Mouse (Mus musculus) heart, embryonic 13.5 days (tissue): ENCODE results near the gene Emc1. TPM values are rescaled to one million over a fixed set of nuclear protein-coding genes. Genes with fewer than 3 reads are reported as not detected.

Experiments
- ATAC-seq: fragments of 200-750 bp; cut with Nextera tagmentation; 2 replicates; pipeline ENCODE4 v1.8.0; 2017; ENCODE audit warnings: moderate TSS enrichment; ENCODE audit not compliant: insufficient number of reproducible peaks, low FRiP score, low TSS enrichment; ENCODE audit errors: extremely low read depth
- H3K27ac ChIP-seq: fragments of 300-500 bp; sonication (generic); replicated peaks from 2 replicates; pipeline ENCODE4 v1.5.1; 2015; ENCODE audit warnings: moderate library complexity, mild to moderate bottlenecking, inconsistent platforms
- H3K27me3 ChIP-seq: fragments of 300-500 bp; sonication (generic); replicated peaks from 2 replicates; pipeline ENCODE4 v1.6.1; 2015; ENCODE audit warnings: mild to moderate bottlenecking, inconsistent platforms
- H3K36me3 ChIP-seq: fragments of 300-500 bp; sonication (generic); 2 replicates; pipeline ENCODE4 v1.6.1; 2015; ENCODE audit warnings: mild to moderate bottlenecking, inconsistent platforms
- H3K4me1 ChIP-seq: fragments of 300-500 bp; sonication (generic); 2 replicates; pipeline ENCODE4 v1.6.1; 2015; ENCODE audit warnings: inconsistent platforms
- H3K4me2 ChIP-seq: fragments of 300-500 bp; sonication (generic); 2 replicates; pipeline ENCODE4 v1.6.1; 2015; ENCODE audit warnings: inconsistent platforms, mild to moderate bottlenecking, moderate library complexity
- H3K4me3 ChIP-seq: fragments of 300-500 bp; sonication (generic); 2 replicates; pipeline ENCODE4 v1.5.1; 2015; ENCODE audit warnings: moderate library complexity, mild to moderate bottlenecking, inconsistent platforms
- H3K9ac ChIP-seq: fragments of 300-500 bp; sonication (generic); 2 replicates; pipeline ENCODE4 v1.6.1; 2015; ENCODE audit warnings: inconsistent platforms, mild to moderate bottlenecking, moderate library complexity
- H3K9me3 ChIP-seq: fragments of 300-500 bp; sonication (generic); 2 replicates; pipeline ENCODE4 v1.6.1; 2016; ENCODE audit warnings: inconsistent platforms
- WGBS: fragments of 180-500 bp; shearing (Covaris S2); methylation state at CpG from one replicate; pipeline ENCODE4 v1.1.7; 2015; ENCODE audit warnings: mixed read lengths; 5-methylcytosine and 5-hydroxymethylcytosine counted together
- polyA plus RNA-seq: library from polyadenylated mRNA; unstranded; fragments of >200 nt; fragmentation: Nextera tagmentation; extraction: Ambion mirVana; gene quantifications from 2 replicates; pipeline ENCODE4 v1.2.1, GENCODE M21; 2015

The Emc1 gene
- polyA plus RNA-seq, 1 experiment from 2014 or later = 41.0 TPM

DNA sequence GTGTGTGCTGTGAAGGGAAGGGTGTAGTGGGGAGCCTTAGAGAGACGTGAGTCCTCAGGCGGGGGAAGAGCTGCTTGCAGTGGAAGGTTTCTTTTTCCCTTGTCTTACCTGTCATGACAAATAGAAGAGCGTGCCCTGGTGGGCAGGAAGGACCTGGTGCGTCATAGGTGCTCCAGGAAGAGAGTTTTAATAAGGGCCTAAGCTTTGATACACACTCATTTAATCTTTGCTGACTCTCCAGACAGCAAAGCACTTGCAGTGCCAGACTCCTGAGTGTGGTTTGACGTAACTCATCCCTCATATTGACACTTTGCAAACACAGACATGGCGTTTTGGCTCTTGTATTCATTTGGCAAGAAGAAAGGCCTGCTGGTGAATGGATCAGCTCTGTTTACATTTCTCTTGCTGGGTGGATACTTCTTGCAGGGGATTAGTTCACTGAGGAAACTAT is 34.5 kb downstream of the Emc1 start:
- ATAC-seq = no peak
- Histone ChIP-seq H3K4me2 (0 out of 2 replicates have a peak overlapping the region, but pooled peaks have one; percentile 6), H3K27ac (peak overlapping the region; percentile 24)

DNA sequence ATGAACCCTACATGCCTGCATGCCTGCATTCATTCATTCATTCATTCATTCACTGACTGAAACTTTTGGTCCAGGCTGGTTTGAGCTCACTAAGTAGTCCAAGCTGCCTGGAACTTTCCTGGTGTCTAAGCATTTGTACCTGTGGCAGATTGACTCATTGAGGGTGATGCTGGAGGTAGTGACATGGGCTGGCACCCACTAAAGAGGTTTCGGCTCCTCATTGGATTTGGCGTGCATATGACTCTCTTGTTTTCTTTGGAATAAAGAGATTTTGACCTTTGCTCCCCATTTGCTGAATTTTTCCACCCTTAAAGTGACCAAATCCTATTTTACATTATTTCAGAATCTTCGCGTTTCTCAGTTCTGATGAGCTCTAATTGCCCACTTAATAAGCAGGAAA is 37.2 kb downstream of the Emc1 start:
- H3K27ac ChIP-seq = no peak overlapping the region
- H3K4me2 ChIP-seq = no peak overlapping the region
- H3K4me3 ChIP-seq = no peak overlapping the region
- ATAC-seq = no peak
- no peaks in the 10 kb centered on the region for H3K27me3 ChIP-seq
- H3K36me3 ChIP-seq = peaks cover 49% of the 10 kb centered on the region
- H3K9me3 ChIP-seq = no peaks in the 10 kb centered on the region
- no peak overlapping the region for H3K9ac ChIP-seq
- 81% methylated on average over 4 of the region's 4 CpGs for WGBS
- peaks cover 59% of the 10 kb centered on the region for H3K4me1 ChIP-seq

More for the DNA sequence above, 34.5 kb downstream of the Emc1 start:
- H3K36me3 ChIP-seq = peaks cover 25% of the 10 kb centered on the region
- H3K27me3 ChIP-seq = no peaks in the 10 kb centered on the region
- no peak overlapping the region for H3K4me3 ChIP-seq
- peaks cover 80% of the 10 kb centered on the region for H3K4me1 ChIP-seq
- no peaks in the 10 kb centered on the region for H3K9me3 ChIP-seq
- WGBS = 45% methylated on average over 6 of the region's 6 CpGs
- H3K9ac ChIP-seq = peak overlapping the region; percentile 3

GRCm38 (mm10) chr4:139395431-139395830 is 43.0 kb downstream of the Emc1 start:
- Histone ChIP-seq H3K4me3 (no peak overlapping the region), H3K4me2 (no peak overlapping the region), H3K27ac (no peak overlapping the region), H3K4me1 (peaks cover 15% of the 10 kb centered on the region), H3K9ac (0 out of 2 replicates have a peak overlapping the region, but pooled peaks have one; percentile 24), H3K9me3 (no peaks in the 10 kb centered on the region), H3K36me3 (peaks cover 94% of the 10 kb centered on the region), H3K27me3 (no peaks in the 10 kb centered on the region)
- 22% methylated on average over 2 of the region's 2 CpGs for WGBS
- 0 out of 2 replicates have a peak, but pooled peaks have one; percentile 42 for ATAC-seq

DNA sequence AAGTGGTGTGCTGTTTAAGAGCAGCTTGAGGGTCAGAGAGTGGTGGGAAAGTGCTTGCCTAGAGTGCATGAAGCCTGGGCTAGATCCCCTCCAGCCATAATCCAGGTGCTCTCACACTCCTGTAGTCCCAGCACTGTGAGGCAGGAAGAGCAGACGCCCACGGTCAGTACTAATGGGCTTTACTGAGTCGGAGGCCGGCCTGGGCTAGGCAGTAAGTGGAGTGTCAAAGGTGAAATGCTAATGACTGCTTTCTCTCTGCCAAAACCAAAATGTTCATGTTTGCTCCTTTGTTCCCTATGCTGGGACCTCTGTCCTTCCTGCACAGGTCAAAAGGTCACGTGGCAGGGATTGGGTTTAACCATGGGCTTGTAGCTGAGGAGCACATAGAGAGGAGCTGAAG is 48.1 kb downstream of the Emc1 start:
- ATAC-seq = no peak
- WGBS = 89% methylated on average over 5 of the region's 5 CpGs
- peaks cover 97% of the 10 kb centered on the region for H3K36me3 ChIP-seq

GRCm38 (mm10) chr4:139403214-139403613 is 50.8 kb downstream of the Emc1 start:
- ATAC-seq = no peak
- no peak overlapping the region for H3K4me3 ChIP-seq
- no peak overlapping the region for H3K9ac ChIP-seq
- peaks cover 100% of the 10 kb centered on the region for H3K36me3 ChIP-seq
- no peak overlapping the region for H3K27ac ChIP-seq
- H3K27me3 ChIP-seq = no peaks in the 10 kb centered on the region
- H3K4me2 ChIP-seq = no peak overlapping the region
- 78% methylated on average over 14 of the region's 14 CpGs for WGBS
- H3K4me1 ChIP-seq = no peaks in the 10 kb centered on the region
- H3K9me3 ChIP-seq = no peaks in the 10 kb centered on the region

More for the DNA sequence above, 48.1 kb downstream of the Emc1 start:
- H3K9me3 ChIP-seq = no peaks in the 10 kb centered on the region
- H3K27me3 ChIP-seq = no peaks in the 10 kb centered on the region
- no peak overlapping the region for H3K4me2 ChIP-seq
- no peak overlapping the region for H3K27ac ChIP-seq
- peaks cover 1% of the 10 kb centered on the region for H3K4me1 ChIP-seq
- H3K9ac ChIP-seq = no peak overlapping the region
- H3K4me3 ChIP-seq = no peak overlapping the region

GRCm38 (mm10) chr4:139411351-139411750 is 59.0 kb downstream of the Emc1 start:
- WGBS = 77% methylated on average over 3 of the region's 3 CpGs
- Histone ChIP-seq H3K4me1 (no peaks in the 10 kb centered on the region), H3K9me3 (no peaks in the 10 kb centered on the region), H3K27me3 (no peaks in the 10 kb centered on the region), H3K36me3 (peaks cover 100% of the 10 kb centered on the region), H3K27ac (no peak overlapping the region), H3K9ac (no peak overlapping the region), H3K4me2 (no peak overlapping the region), H3K4me3 (no peak overlapping the region)
- ATAC-seq = no peak

GRCm38 (mm10) chr4:139417868-139418267 is 65.5 kb downstream of the Emc1 start:
- H3K27me3 ChIP-seq = no peaks in the 10 kb centered on the region
- ATAC-seq = no peak
- no peak overlapping the region for H3K9ac ChIP-seq
- no peaks in the 10 kb centered on the region for H3K4me1 ChIP-seq
- no peak overlapping the region for H3K27ac ChIP-seq
- no peak overlapping the region for H3K4me3 ChIP-seq
- no peaks in the 10 kb centered on the region for H3K9me3 ChIP-seq
- no peak overlapping the region for H3K4me2 ChIP-seq
- H3K36me3 ChIP-seq = peaks cover 100% of the 10 kb centered on the region
- 54% methylated on average over 1 of the region's 1 CpGs for WGBS

GRCm38 (mm10) chr4:139421621-139422020 is 69.2 kb downstream of the Emc1 start:
- H3K27ac ChIP-seq = no peak overlapping the region
- H3K9me3 ChIP-seq = no peaks in the 10 kb centered on the region
- H3K9ac ChIP-seq = no peak overlapping the region
- no peak overlapping the region for H3K4me2 ChIP-seq
- no peaks in the 10 kb centered on the region for H3K4me1 ChIP-seq
- 90% methylated on average over 7 of the region's 7 CpGs for WGBS
- H3K27me3 ChIP-seq = no peaks in the 10 kb centered on the region
- H3K36me3 ChIP-seq = peaks cover 100% of the 10 kb centered on the region
- no peak overlapping the region for H3K4me3 ChIP-seq
- no peak for ATAC-seq

- H3K9me3 ChIP-seq = no peaks in the 10 kb centered on the region
- 85% methylated on average over 2 of the region's 2 CpGs for WGBS
- no peak overlapping the region for H3K27ac ChIP-seq
Observed at GRCm38 (mm10) chr4:139422409-139422808, 70.0 kb downstream of the Emc1 start.

DNA sequence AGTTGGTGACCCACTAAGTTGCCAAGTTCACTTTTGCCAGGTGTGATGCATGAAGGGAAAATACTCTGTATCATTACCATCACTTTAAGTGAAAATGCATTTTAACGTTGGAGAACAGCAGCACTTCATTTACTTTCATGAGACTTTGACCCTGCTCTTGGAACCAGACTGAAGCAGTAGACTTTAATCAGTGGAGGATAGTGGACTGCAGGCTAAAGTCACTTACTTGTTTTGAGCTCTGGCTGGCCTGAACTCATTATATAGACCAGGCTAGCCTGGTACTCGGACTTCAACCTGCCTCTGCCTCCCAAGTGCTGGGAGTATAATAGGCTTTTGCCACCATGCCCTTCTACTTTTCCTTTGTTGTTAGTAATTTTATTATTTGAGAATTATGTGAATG is 70.9 kb downstream of the Emc1 start:
- H3K4me2 ChIP-seq = no peak overlapping the region
- no peak for ATAC-seq
- WGBS = 77% methylated on average over 2 of the region's 2 CpGs
- H3K4me3 ChIP-seq = no peak overlapping the region
- H3K36me3 ChIP-seq = peaks cover 100% of the 10 kb centered on the region
- no peak overlapping the region for H3K27ac ChIP-seq
- H3K9ac ChIP-seq = no peak overlapping the region
- H3K4me1 ChIP-seq = no peaks in the 10 kb centered on the region
- no peaks in the 10 kb centered on the region for H3K9me3 ChIP-seq
- no peaks in the 10 kb centered on the region for H3K27me3 ChIP-seq

More at GRCm38 (mm10) chr4:139422409-139422808, 70.0 kb downstream of the Emc1 start:
- Histone ChIP-seq H3K4me2 (no peak overlapping the region), H3K4me1 (no peaks in the 10 kb centered on the region), H3K27me3 (no peaks in the 10 kb centered on the region), H3K4me3 (no peak overlapping the region), H3K9ac (no peak overlapping the region), H3K36me3 (peaks cover 100% of the 10 kb centered on the region)
- ATAC-seq = no peak
